Mouse (Mus musculus): Measurements from ENCODE around the gene Zcchc10. TPM values are rescaled to one million over a fixed set of nuclear protein-coding genes. Genes with fewer than 3 reads are reported as not detected.

Zcchc10 gene
- total RNA-seq, 1 experiment from 2014 or later, result 9.0 TPM

GRCm38 (mm10) chr11:53350291-53351223 lies 26.1 kb downstream of the Zcchc10 start, which contains the start of gene Aff4:
Aff4 (plus strand) TSS chr11:53350833.
- ATAC-seq (replicated peaks in 1 of 2; ENCODE audit: insufficient read depth in 1 of 2, low FRiP score in 2 of 2, low TSS enrichment in 1 of 2, low read depth in 1 of 2, poor library complexity in 2 of 2, severe bottlenecking in 2 of 2), result peak; percentile 42 to 74

GRCm38 (mm10) chr11:53351224-53351942 lies 26.9 kb downstream of the Zcchc10 start:
- peak; percentile 40 to 49; a peak in 3 of 4 replicates for ATAC-seq (replicated peaks in 1 of 2; ENCODE audit: insufficient read depth in 1 of 2, low FRiP score in 2 of 2, low TSS enrichment in 1 of 2, low read depth in 1 of 2, poor library complexity in 2 of 2, severe bottlenecking in 2 of 2)

GRCm38 (mm10) chr11:53351943-53352590 lies 27.6 kb downstream of the Zcchc10 start:
- no peak for ATAC-seq (replicated peaks in 1 of 2; ENCODE audit: insufficient read depth in 1 of 2, low FRiP score in 2 of 2, low TSS enrichment in 1 of 2, low read depth in 1 of 2, poor library complexity in 2 of 2, severe bottlenecking in 2 of 2)

GRCm38 (mm10) chr11:53358504-53359155 lies 34.2 kb downstream of the Zcchc10 start:
- no peak for ATAC-seq (replicated peaks in 1 of 2; ENCODE audit: insufficient read depth in 1 of 2, low FRiP score in 2 of 2, low TSS enrichment in 1 of 2, low read depth in 1 of 2, poor library complexity in 2 of 2, severe bottlenecking in 2 of 2)

- no peak for ATAC-seq (replicated peaks in 1 of 2; ENCODE audit: insufficient read depth in 1 of 2, low FRiP score in 2 of 2, low TSS enrichment in 1 of 2, low read depth in 1 of 2, poor library complexity in 2 of 2, severe bottlenecking in 2 of 2)
These were observed 42.6 kb downstream of the Zcchc10 start for GRCm38 (mm10) chr11:53367032-53367431.

DNA sequence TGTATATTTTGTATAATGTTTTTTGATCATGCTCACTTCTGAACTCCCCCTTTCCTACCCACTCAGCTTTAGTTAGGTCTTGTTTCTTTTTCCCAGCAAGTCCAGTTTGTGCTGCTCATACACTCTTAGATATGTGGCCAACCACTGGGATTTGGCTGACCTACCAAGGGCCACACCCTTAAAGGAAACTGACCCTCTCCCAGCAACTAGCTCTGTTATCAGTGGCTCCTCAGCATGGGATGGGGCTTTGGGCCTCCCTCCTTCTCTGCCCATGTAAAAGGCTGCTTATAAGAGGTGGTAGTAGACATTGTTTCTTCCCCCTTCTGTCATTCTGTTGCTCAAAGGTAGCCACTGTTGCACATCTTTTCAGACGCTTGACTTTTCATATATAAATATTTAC lies 54.4 kb downstream of the Zcchc10 start:
- ATAC-seq (replicated peaks in 1 of 2; ENCODE audit: insufficient read depth in 1 of 2, low FRiP score in 2 of 2, low TSS enrichment in 1 of 2, low read depth in 1 of 2, poor library complexity in 2 of 2, severe bottlenecking in 2 of 2), result no peak

Other genes with a start within 250 kb of the Zcchc10 start
- 359 and 408 TPM in 2 replicates for gene Hspa4, start 24.2 kb upstream of the Zcchc10 start, total RNA-seq (2017)
- 91.0 and 127 TPM in 2 replicates for gene Aff4, start 26.2 kb downstream of the Zcchc10 start, total RNA-seq (2017)
- gene Leap2, start 98.5 kb downstream of the Zcchc10 start, total RNA-seq (2017), result not detected in 2 replicates
- 39.5 and 52.7 TPM in 2 replicates for gene Uqcrq, start 106.2 kb downstream of the Zcchc10 start, total RNA-seq (2017)
- gene Gdf9, start 106.3 kb downstream of the Zcchc10 start, total RNA-seq (2017), result 0.81 TPM in 1 of 2 replicates, not detected in the other
- gene Gm10447, start 132.4 kb downstream of the Zcchc10 start, total RNA-seq (2017), result not detected in 2 replicates
- 0.69 TPM in 1 of 2 replicates, not detected in the other for gene Shroom1, start 132.5 kb downstream of the Zcchc10 start, total RNA-seq (2017)
- not detected in 2 replicates for gene Gm9837, start 145.8 kb downstream of the Zcchc10 start, total RNA-seq (2017)
- not detected in 2 replicates for gene Gm9945, start 155.5 kb downstream of the Zcchc10 start, total RNA-seq (2017)
- gene Sowaha, start 155.6 kb downstream of the Zcchc10 start, total RNA-seq (2017), result not detected in 2 replicates
- 22.2 and 35.4 TPM in 2 replicates for gene Sept8, start 194.6 kb downstream of the Zcchc10 start, total RNA-seq (2017)
- 24.5 and 33.2 TPM in 2 replicates for gene Kif3a, start 242.7 kb downstream of the Zcchc10 start, total RNA-seq (2017)

Measured in hematopoietic stem cell, adult 5-6 weeks (primary cell).